Mouse (Mus musculus) myocyte (in vitro differentiated cells): ENCODE measurements around the gene Hibadh.

Experiments used
- CEBPB ChIP-seq: IDR thresholded peaks from 2 replicates; pipeline ENCODE4 v1.6.1; 2011; ENCODE audit warnings: mild to moderate bottlenecking, moderate library complexity; ENCODE audit not compliant: poor library complexity, insufficient read depth, severe bottlenecking
- MAX ChIP-seq: IDR thresholded peaks from one replicate; pipeline ENCODE4 v1.6.1; 2011; ENCODE audit warnings: low read depth, mild to moderate bottlenecking, control low read depth
- MYOD1 ChIP-seq, 3 experiments: IDR thresholded peaks; one replicate each; pipeline ENCODE4 v1.6.1; 2011; ENCODE audit warnings: control low read depth in 2 of 3, low read depth in 2 of 3, mild to moderate bottlenecking in 2 of 3, moderate library complexity in 1 of 3; ENCODE audit not compliant: insufficient read length in 2 of 3, control insufficient read depth in 1 of 3
- MYOG ChIP-seq, 3 experiments: IDR thresholded peaks; one replicate each; pipeline ENCODE4 v1.6.1; 2011; ENCODE audit warnings: control low read depth in 2 of 3, low read depth in 2 of 3, mild to moderate bottlenecking in 2 of 3; ENCODE audit not compliant: insufficient read length in 2 of 3, control insufficient read depth in 1 of 3, insufficient read depth in 1 of 3
- POLR2A ChIP-seq: IDR thresholded peaks from one replicate; pipeline ENCODE4 v1.6.1; 2011; ENCODE audit warnings: low read depth, mild to moderate bottlenecking, control low read depth, moderate library complexity; ENCODE audit not compliant: insufficient read length
- POLR2AphosphoS2 ChIP-seq: IDR thresholded peaks from one replicate; pipeline ENCODE4 v1.6.1; 2011; ENCODE audit warnings: low read depth, control low read depth; ENCODE audit not compliant: insufficient read length
- USF1 ChIP-seq: IDR thresholded peaks from one replicate; pipeline ENCODE4 v1.6.1; 2011; ENCODE audit warnings: low read depth, mild to moderate bottlenecking, control low read depth, moderate library complexity

DNA sequence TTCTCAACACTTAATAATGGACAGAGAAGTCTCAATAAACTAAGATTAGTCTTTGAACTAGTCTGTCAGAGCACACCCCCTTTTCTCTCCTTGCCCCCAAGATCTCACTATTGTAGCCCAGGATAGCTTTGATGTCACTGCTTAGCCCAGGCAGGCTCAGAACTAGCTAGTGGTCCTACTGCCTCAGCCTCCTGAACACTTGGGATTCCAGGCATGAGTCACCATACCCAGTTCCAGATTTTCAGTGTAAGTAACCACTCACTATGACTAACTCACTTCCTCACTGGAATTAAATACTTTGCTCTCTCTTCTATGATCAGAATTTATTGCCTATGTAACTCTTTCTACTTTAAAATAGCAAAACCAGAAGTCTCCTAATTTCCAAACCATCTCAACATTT is 53.6 kb downstream of the Hibadh start:
- TF ChIP-seq USF1 (no peak), MAX (no peak), MYOD1 (IDR thresholded peaks at IDR 0.05; ENCODE audit: control insufficient read depth in 1 of 3, insufficient read length in 2 of 3, low read depth in 2 of 3) (no peak), POLR2A (no peak), POLR2AphosphoS2 (no peak), MYOG (IDR thresholded peaks at IDR 0.05; ENCODE audit: control insufficient read depth in 1 of 3, insufficient read depth in 1 of 3, insufficient read length in 2 of 3, low read depth in 2 of 3) (no peak), CEBPB (no peak)
